Mouse (Mus musculus) lung, postnatal 0 days (tissue): ENCODE results near the gene Ttc25.

ENCODE experiments used
- CTCF ChIP-seq: IDR thresholded peaks from 2 replicates; pipeline ENCODE4 v1.5.1; 2016; ENCODE audit warnings: antibody characterized with exemption, mild to moderate bottlenecking
- EP300 ChIP-seq: IDR thresholded peaks from 2 replicates; pipeline ENCODE4 v1.6.1; 2016; ENCODE audit warnings: antibody characterized with exemption, mild to moderate bottlenecking, control low read depth

GRCm38 (mm10) chr11:100505997-100506396, 39.4 kb upstream of the Ttc25 start:
- TF ChIP-seq CTCF, result no peak
- no peak for TF ChIP-seq EP300
